Mouse (Mus musculus) brain, embryonic 14.5 days (tissue): ENCODE measurements around the gene Pank4.

Experiments used
- CTCF ChIP-seq: fragments of 200-500 bp; IDR thresholded peaks from 2 replicates; pipeline ENCODE4 v1.5.1; 2012; ENCODE audit warnings: inconsistent platforms, mild to moderate bottlenecking, moderate library complexity, borderline replicate concordance; ENCODE audit not compliant: insufficient read depth, insufficient read length; ENCODE audit errors: extremely low read depth
- POLR2A ChIP-seq: fragments of 200-500 bp; IDR thresholded peaks from 2 replicates; pipeline ENCODE4 v1.6.1; 2012; ENCODE audit warnings: mild to moderate bottlenecking, inconsistent platforms, borderline replicate concordance; ENCODE audit not compliant: poor library complexity, insufficient read depth, insufficient read length, severe bottlenecking; ENCODE audit errors: extremely low read depth

GRCm38 (mm10) chr4:154967173-154967572 lies 3.2 kb downstream of the Pank4 start:
- TF ChIP-seq CTCF (peak; percentile 66; the same call in 1 of the 2 replicates), POLR2A (no peak)
